Mouse (Mus musculus) E14TG2a.4 (cell line): Measurements from ENCODE around the gene Cyb5r3.

ENCODE experiments used
- CTCF ChIP-seq: conservative IDR thresholded peaks from 2 replicates; pipeline ENCODE4 v1.5.1; 2014; ENCODE audit warnings: low read length
- NANOG ChIP-seq: IDR thresholded peaks from 2 replicates; pipeline ENCODE4 v1.6.1; 2014; ENCODE audit warnings: borderline replicate concordance, low read length, mixed read lengths
- POU5F1 ChIP-seq: IDR thresholded peaks from 2 replicates; pipeline ENCODE4 v1.6.1; 2014; ENCODE audit warnings: low read length, borderline replicate concordance

- no peak for TF ChIP-seq CTCF
- no peak for TF ChIP-seq POU5F1
- TF ChIP-seq NANOG, result no peak
Measured at GRCm38 (mm10) chr15:83129530-83130231, 42.7 kb downstream of the Cyb5r3 start.
